Mouse (Mus musculus): Measurements from ENCODE around the gene Zfp626.
A peak's percentile ranks its signal among the peaks of the same experiment; 100 is the strongest.
"Not testable (repeated sequence)": the region's sequence is repeated elsewhere in the genome, so short reads cannot be mapped to it uniquely, and the experiment has no call there.

Gene Zfp626

GRCm38 (mm10) chr7:27806896-27807295 lies at the start of gene Zfp626:
Zfp626 (plus strand) TSS chr7:27807196.
- not testable (repeated sequence) for DNase-seq

DNA sequence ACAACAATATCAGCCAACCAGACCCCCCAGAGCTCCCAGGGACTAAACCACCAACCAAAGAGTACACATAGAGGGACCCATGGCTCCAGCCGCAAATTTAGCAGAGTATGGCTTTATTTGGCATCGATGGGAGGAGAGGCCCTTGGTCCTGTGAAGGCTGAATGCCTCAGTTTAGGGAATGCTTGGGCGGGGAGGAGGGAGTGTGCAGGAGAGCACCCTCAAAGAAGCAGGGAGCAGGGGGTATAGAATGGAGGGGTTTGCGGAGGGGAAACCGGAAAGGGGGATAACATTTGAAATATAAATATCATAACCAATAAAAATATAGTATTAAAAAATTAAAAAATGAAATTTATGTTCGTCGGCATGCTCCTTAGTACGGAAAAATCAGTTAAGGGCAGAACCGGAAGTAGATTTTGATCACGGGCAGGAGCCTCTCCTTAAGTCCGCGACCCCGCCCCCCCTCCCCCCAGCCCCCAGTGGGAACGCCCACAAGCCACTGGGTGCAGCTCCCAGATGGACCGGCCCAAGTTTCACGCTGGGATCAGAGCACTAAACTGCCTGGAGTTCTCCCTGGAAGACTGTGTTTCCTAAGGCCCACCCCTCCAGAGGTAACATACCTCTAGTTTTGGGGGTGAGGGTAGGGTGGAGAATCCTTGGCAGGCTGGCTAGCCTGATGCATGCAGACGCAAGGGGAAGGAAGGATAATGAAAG lies 41.7 kb upstream of the Zfp626 start:
- no peak for DNase-seq

GRCm38 (mm10) chr7:27789306-27789705 lies 17.7 kb upstream of the Zfp626 start:
- DNase-seq, result no peak

- not testable (repeated sequence) for DNase-seq
Observed at GRCm38 (mm10) chr7:27793865-27794264, 13.1 kb upstream of the Zfp626 start.

- DNase-seq, result no peak
Observed at GRCm38 (mm10) chr7:27794566-27794965, 12.4 kb upstream of the Zfp626 start.

DNA sequence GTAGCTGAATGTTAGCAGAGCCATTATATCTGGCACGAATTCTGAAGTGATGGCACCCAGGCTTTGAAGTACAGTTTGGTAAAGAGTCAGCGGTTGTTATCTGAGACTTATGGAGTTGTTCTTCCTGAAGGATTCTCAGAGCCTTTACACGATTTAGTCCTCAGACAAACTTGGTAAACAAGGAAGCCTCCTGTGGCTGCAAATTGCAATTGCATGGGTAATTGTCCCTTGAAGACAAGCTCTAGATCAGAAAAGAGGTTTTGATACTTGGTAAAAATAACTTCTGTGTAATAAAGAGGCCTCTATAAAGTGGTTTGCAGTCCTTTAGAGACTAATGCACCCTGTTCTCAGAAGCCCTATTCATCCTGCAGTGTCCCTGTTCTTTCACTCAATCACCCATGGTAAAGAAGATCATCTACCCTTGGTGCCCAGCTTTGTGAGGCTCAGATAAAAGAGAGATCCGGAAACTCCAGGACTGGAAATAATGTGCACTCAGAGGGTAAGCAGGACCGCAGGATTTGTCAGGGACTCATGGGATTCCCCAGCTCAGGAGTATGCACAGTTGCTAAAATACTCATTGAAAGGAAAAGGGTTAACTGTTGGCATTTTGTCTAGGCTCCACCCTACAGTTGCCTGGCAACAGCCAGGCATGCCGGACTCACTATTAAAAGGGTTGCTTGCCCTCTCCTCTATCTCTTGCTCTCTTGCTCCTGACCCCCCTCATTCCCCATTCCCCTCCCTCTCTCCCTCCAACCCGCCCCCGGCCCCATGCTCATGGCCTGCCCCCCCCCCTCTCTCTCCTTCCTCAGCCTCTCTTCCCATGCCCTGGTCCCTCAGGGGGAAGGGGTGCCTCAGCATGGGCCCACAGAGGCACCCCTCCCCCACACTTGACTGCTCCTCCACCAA lies 8.8 kb upstream of the Zfp626 start:
- DNase-seq, result no peak

GRCm38 (mm10) chr7:27801137-27801536 lies 5.9 kb upstream of the Zfp626 start:
- no peak for DNase-seq

GRCm38 (mm10) chr7:27802986-27803385 lies 4.0 kb upstream of the Zfp626 start:
- no peak for DNase-seq

DNA sequence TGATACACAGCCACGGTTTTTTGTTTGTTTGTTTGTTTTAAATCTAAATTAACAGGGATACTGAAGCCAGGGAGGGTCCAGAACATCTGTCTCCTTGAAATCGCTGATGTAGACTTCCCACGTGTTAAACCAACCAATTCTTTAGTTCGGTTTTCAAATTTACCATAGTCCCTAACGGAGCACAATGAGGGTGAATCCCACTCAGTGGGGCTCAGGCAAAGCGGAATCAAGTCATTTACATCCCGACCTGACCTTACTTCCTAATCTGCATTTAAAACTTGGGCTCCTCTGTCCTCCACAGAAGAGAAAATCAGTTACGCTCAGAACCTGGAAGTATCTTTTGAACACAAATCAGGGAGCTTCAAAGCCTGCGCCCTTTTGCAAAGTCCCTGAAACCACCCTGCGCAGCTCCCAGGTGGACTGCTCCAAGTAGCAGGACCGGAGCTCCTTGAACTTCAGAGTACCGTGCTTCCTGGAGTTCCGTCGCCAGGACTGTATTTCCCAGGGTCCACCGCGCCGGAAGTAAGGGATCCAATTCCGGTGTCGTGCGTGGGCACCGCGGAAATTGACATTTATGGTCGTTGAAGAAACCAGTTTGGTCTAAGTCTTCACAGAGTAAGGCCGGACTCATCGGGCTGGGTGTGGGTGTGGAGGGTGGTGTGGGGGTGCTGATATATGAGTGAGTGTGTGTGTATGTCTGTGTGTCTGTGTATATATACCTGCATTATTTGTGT lies 2.5 kb upstream of the Zfp626 start:
- DNase-seq, result peak; percentile 77 to 78

GRCm38 (mm10) chr7:27807305-27807704 lies 309 bp downstream of the Zfp626 start:
- DNase-seq, result not testable (repeated sequence)

- DNase-seq, result no peak
Observed at GRCm38 (mm10) chr7:27818526-27819110, 11.6 kb downstream of the Zfp626 start.

GRCm38 (mm10) chr7:27822611-27823010 lies 15.6 kb downstream of the Zfp626 start:
- DNase-seq, result no peak

DNA sequence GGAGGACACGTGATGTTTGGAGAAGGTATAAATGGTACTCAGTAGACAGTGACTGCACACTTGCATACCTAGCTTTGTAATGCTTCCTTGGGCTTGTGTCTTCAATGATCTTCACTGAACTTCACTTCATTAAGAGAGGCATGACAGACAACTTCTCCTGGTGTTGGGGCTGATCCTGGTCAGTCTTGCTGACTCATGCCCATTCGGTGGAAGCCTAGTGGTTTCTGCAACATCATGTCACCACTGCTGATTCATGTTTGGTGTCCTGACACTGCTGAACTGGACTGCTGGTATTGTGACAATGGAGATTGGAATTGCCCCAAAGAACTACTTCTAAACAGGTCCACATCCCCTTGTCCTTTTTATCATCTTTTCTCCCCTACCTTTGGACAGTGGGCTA lies 27.1 kb downstream of the Zfp626 start:
- no peak for DNase-seq

DNA sequence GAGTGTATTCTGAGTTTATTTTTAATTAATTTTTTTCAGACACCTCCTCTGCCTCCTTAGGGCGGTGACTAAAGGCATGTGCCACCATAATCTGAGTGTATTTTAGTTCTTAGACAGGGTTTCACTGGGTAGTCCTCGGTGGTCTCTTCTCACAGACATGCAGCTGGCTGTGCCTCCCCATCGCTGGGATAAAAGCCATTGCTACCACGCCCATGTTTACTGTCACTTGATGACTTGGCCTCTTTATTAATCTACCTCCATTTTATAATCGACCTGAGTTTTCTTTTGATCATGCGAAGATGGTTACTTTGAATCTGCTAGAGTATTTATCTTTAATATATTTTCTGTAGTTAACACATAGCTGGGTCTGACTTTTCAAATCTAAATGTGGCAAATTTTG lies 30.9 kb downstream of the Zfp626 start:
- no peak for DNase-seq

GRCm38 (mm10) chr7:27838323-27839249 lies 31.6 kb downstream of the Zfp626 start, which contains the start of gene Zfp59:
Zfp59 (plus strand) TSS chr7:27838607.
- peak; percentile 78 to 85 for DNase-seq

DNA sequence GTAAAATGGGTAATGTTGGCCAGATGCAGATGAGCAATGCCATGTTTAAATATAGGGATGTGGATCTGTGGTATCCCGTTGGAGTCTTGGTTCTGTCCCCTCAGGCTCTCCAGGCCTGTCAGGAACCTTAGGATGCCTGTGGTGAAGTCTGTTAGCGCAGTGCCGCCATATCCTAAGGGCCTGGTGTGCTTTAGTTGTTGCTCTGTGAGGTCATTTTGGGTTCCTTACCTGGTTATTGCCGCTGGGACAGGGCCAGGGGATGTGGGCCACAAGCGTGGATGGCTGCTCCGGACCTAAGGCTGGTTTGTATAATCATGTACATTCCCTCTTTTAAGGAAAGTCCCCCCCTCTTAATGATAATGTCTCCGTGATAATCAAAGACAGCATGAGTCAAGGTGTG lies 32.6 kb downstream of the Zfp626 start:
- no peak for DNase-seq

DNA sequence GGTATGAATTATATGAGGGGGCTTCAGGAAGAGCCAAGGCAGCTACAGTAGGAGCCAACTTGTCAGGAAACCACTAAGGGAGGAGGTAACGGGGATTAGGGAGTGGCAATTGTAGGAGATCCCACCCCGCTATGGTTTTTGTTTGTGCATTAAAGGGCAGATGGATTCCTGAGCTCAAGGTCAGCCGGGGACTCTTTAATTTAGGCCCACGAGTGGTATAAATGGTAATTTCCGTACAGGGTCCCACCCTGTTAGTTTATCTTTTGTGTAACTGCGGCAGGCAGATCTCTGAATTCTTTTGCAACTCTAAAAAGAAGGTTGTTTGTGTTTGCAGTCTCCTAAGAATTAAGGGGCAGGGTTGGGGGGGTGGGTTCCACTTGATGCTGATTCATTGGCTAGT lies 33.1 kb downstream of the Zfp626 start:
- DNase-seq, result no peak

- no peak for DNase-seq
Observed at GRCm38 (mm10) chr7:27857227-27857626, 50.2 kb downstream of the Zfp626 start, which contains the start of gene Zfp607a. Zfp607a (plus strand) TSS chr7:27857527.

DNA sequence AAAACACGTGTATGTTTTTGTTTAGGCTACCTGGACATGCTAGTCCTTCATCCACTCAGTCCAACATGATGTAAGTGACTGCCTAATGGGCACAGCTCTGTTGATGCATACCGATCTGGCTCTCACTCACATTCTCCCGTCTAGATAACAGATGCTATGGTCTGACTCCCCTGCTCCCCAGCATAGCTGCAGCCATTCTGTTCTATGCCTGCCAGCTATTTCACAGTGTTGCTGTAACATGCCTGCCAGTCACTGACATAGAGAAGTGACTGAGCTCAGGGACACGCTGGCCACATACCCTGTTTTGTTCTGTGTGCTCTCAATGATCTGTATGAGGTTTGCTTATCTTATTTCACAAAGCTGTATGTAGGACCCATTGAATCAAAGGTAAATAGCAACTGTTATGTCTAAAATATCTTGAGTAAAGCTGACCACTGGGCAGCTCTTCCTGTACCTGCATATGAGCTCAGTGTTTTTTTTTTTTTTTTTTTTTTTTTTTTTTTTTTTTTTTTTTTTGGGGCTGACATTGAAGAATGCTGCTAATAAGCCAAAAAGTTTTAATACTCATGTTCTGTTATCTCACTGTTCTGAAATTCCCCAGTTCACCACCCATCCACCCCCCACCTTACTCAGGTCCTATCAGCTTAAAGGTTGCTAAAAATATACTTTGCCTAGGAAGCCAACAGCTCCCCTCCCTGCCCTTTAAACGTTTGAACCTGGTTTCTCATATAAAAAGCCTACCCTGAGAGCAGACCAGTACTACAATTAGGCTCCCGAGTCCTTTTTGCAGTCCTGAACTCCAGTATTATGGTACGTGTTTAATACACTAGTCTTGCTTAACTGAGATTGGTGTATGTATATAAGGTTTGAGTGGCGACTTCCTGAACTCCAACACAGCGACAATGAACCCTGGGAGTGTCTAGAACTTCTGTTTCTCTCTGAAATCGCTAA lies 52.6 kb downstream of the Zfp626 start:
- DNase-seq, result no peak

All from thymus, postnatal 36 days (tissue).